Mouse (Mus musculus) liver, postnatal 0 days (tissue): ENCODE results near the gene Tctn1. TPM values are rescaled to one million over a fixed set of nuclear protein-coding genes. Genes with fewer than 3 reads are reported as not detected.
A peak's percentile ranks its signal among the peaks of the same experiment; 100 is the strongest.

ENCODE experiments used
- ATAC-seq: fragments of 200-750 bp; cut with Nextera tagmentation; 2 replicates; pipeline ENCODE4 v1.8.0; 2017; ENCODE audit warnings: mild to moderate bottlenecking, moderate library complexity
- DNase-seq: peaks from one replicate; pipeline ENCODE4 v3.0.0-alpha.2; 2016
- H3K27ac ChIP-seq: fragments of 300-500 bp; sonication (generic); 2 replicates; pipeline ENCODE4 v1.5.1; 2014; ENCODE audit warnings: antibody characterized with exemption, moderate library complexity, mild to moderate bottlenecking, low read depth
- H3K27me3 ChIP-seq: fragments of 300-500 bp; sonication (generic); 2 replicates; pipeline ENCODE4 v1.6.1; 2014; ENCODE audit warnings: low read length, control low read depth, mixed read lengths; ENCODE audit not compliant: insufficient read depth
- H3K36me3 ChIP-seq: fragments of 300-500 bp; sonication (generic); replicated peaks from 2 replicates; pipeline ENCODE4 v1.6.1; 2014; ENCODE audit warnings: mild to moderate bottlenecking, control low read depth, low read length, moderate library complexity, mixed read lengths; ENCODE audit not compliant: insufficient read depth
- H3K4me1 ChIP-seq: fragments of 300-500 bp; sonication (generic); 2 replicates; pipeline ENCODE4 v1.6.1; 2014; ENCODE audit warnings: antibody characterized with exemption, mild to moderate bottlenecking, control low read depth; ENCODE audit not compliant: insufficient read depth
- H3K4me2 ChIP-seq: fragments of 300-500 bp; sonication (generic); 2 replicates; pipeline ENCODE4 v1.6.1; 2014; ENCODE audit warnings: low read depth, mild to moderate bottlenecking, low read length, moderate library complexity, mixed read lengths
- H3K4me3 ChIP-seq: fragments of 300-500 bp; sonication (generic); 2 replicates; pipeline ENCODE4 v1.5.1; 2014; ENCODE audit warnings: low read depth, low read length
- H3K9ac ChIP-seq: fragments of 300-500 bp; sonication (generic); replicated peaks from 2 replicates; pipeline ENCODE4 v1.6.1; 2014; ENCODE audit warnings: mild to moderate bottlenecking, moderate library complexity
- H3K9me3 ChIP-seq: fragments of 300-500 bp; sonication (generic); 2 replicates; pipeline ENCODE4 v1.6.1; 2016; ENCODE audit warnings: mild to moderate bottlenecking, control low read depth, low read length, mixed read lengths
- CTCF ChIP-seq: sonication (generic); IDR thresholded peaks from 2 replicates; pipeline ENCODE4 v1.5.1; 2016; ENCODE audit warnings: antibody characterized with exemption, low read depth
- EP300 ChIP-seq: IDR thresholded peaks from 2 replicates; pipeline ENCODE4 v1.6.1; 2016; ENCODE audit warnings: antibody characterized with exemption, low read depth, mild to moderate bottlenecking
- WGBS: fragments of 180-500 bp; shearing (Covaris S2); extraction: QIAGEN DNeasy Blood & Tissue Kit; methylation state at CpG from one replicate; pipeline ENCODE4 v1.1.7; 2014; ENCODE audit not compliant: insufficient replicate concordance; 5-methylcytosine and 5-hydroxymethylcytosine counted together
- polyA plus RNA-seq: library from polyadenylated mRNA; unstranded; fragments of >200 nt; fragmentation: Nextera tagmentation; extraction: Ambion mirVana; gene quantifications from 2 replicates; pipeline ENCODE4 v1.2.1, GENCODE M21; 2015

Gene Tctn1
- polyA plus RNA-seq, 1 experiment from 2014 or later = 1.2 TPM

DNA sequence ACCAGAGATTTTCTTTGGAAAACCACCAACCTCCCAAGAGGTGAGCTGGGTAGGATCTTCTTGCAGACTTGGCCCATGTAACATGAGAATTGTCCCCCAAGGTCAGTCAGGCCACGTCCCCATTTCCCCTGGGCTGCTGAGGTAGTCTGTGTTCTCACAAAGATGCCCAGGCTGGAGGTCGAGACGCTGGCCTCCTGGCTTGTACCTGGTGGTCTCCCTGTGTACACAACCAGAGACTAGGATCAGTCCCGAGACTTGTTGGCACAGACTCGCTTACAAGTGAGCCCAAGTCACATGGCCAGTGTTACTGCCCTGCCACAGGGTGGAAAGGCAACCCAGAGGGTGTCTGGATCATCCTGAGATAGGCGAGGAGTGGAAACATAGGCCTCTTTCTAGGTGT lies 62.4 kb downstream of the Tctn1 start:
- Histone ChIP-seq H3K27me3 (no peaks in the 10 kb centered on the region), H3K27ac (no peak overlapping the region), H3K4me1 (no peaks in the 10 kb centered on the region), H3K36me3 (no peaks in the 10 kb centered on the region), H3K9ac (no peak overlapping the region), H3K4me3 (no peak overlapping the region), H3K4me2 (no peak overlapping the region), H3K9me3 (no peaks in the 10 kb centered on the region; the same call in 1 of the 2 replicates)
- no peak for TF ChIP-seq CTCF
- TF ChIP-seq EP300 = no peak
- no peak for ATAC-seq
- no peak for DNase-seq
- WGBS = 78% methylated on average over 6 of the region's 6 CpGs

DNA sequence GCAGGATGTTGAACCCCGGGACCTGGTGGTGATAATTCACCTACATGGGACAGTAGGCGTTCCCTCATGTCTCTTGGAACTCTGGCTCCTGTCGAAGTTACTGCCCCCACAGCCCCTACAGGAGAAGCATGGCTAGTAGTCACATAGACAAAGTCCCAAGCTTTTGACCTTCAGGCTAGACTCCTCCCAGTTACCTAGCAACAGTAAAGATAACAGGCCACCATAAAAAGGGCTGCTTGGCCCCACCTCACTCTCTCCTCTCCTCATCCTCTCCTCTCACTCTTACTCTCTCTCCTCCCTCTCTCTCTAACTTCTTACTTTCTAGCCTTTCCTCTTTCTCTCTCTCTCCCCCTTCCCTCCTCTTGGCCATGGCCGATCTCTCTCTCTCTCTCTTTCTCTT lies 63.4 kb downstream of the Tctn1 start:
- 89% methylated on average over 4 of the region's 4 CpGs for WGBS
- Histone ChIP-seq H3K4me3 (no peak overlapping the region), H3K36me3 (no peaks in the 10 kb centered on the region), H3K9me3 (no peaks in the 10 kb centered on the region; the same call in 1 of the 2 replicates), H3K4me2 (no peak overlapping the region), H3K27ac (no peak overlapping the region), H3K27me3 (no peaks in the 10 kb centered on the region), H3K9ac (no peak overlapping the region), H3K4me1 (no peaks in the 10 kb centered on the region)
- no peak for ATAC-seq
- no peak for TF ChIP-seq CTCF
- TF ChIP-seq EP300 = no peak
- DNase-seq = no peak

- no peak for DNase-seq
Observed at GRCm38 (mm10) chr5:122192347-122192746, 71.9 kb downstream of the Tctn1 start.

GRCm38 (mm10) chr5:122191269-122192063 lies 72.8 kb downstream of the Tctn1 start:
- WGBS = 65% methylated on average over 12 of the region's 12 CpGs
- Histone ChIP-seq H3K27ac (no peak overlapping the region; the same call in 1 of the 2 replicates), H3K4me3 (no peak overlapping the region), H3K4me1 (peaks cover 6% of the 10 kb centered on the region), H3K9ac (no peak overlapping the region), H3K9me3 (no peaks in the 10 kb centered on the region), H3K4me2 (no peak overlapping the region), H3K27me3 (no peaks in the 10 kb centered on the region), H3K36me3 (no peaks in the 10 kb centered on the region)
- DNase-seq = no peak
- no peak for ATAC-seq
- TF ChIP-seq EP300 (no peak), CTCF (no peak)

More at GRCm38 (mm10) chr5:122192347-122192746, 71.9 kb downstream of the Tctn1 start:
- peak overlapping the region; percentile 71 for H3K27ac ChIP-seq
- H3K4me3 ChIP-seq = no peak overlapping the region
- H3K4me1 ChIP-seq = peaks cover 6% of the 10 kb centered on the region
- ATAC-seq = peak; percentile 48
- no peaks in the 10 kb centered on the region for H3K36me3 ChIP-seq
- H3K9ac ChIP-seq = no peak overlapping the region
- peak; percentile 46 for TF ChIP-seq CTCF
- TF ChIP-seq EP300 = no peak
- H3K27me3 ChIP-seq = no peaks in the 10 kb centered on the region
- no peaks in the 10 kb centered on the region for H3K9me3 ChIP-seq
- WGBS = 41% methylated on average over 3 of the region's 4 CpGs
- no peak overlapping the region for H3K4me2 ChIP-seq

- Histone ChIP-seq H3K36me3 (no peaks in the 10 kb centered on the region), H3K4me1 (peaks cover 6% of the 10 kb centered on the region), H3K4me2 (no peak overlapping the region), H3K27ac (no peak overlapping the region), H3K9me3 (no peaks in the 10 kb centered on the region), H3K9ac (no peak overlapping the region), H3K27me3 (no peaks in the 10 kb centered on the region), H3K4me3 (no peak overlapping the region)
- ATAC-seq = no peak
- no peak for DNase-seq
- WGBS = 66% methylated on average over 7 of the region's 7 CpGs
- TF ChIP-seq EP300 (no peak), CTCF (no peak)
Observed at GRCm38 (mm10) chr5:122190465-122190864, 73.8 kb downstream of the Tctn1 start.

GRCm38 (mm10) chr5:122189115-122189514 lies 75.1 kb downstream of the Tctn1 start:
- DNase-seq (no peak), ATAC-seq (no peak)
- H3K4me2 ChIP-seq = no peak overlapping the region
- H3K36me3 ChIP-seq = no peaks in the 10 kb centered on the region
- H3K27ac ChIP-seq = no peak overlapping the region
- H3K27me3 ChIP-seq = no peaks in the 10 kb centered on the region
- no peaks in the 10 kb centered on the region for H3K9me3 ChIP-seq
- peaks cover 6% of the 10 kb centered on the region for H3K4me1 ChIP-seq
- no peak for TF ChIP-seq CTCF
- TF ChIP-seq EP300 = no peak
- H3K9ac ChIP-seq = no peak overlapping the region
- no peak overlapping the region for H3K4me3 ChIP-seq
- 22% methylated on average over 3 of the region's 3 CpGs for WGBS

Other genes starting within 250 kb of the Tctn1 start
- gene Cux2, start 214.4 kb downstream of the Tctn1 start, polyA plus RNA-seq = 3.5 and 3.6 TPM in 2 replicates
- 0.66 and 7.2 TPM in 2 replicates for gene Myl2, start 163.5 kb downstream of the Tctn1 start, polyA plus RNA-seq
- 0.13 and 0.18 TPM in 2 replicates for gene Ccdc63, start 123.6 kb downstream of the Tctn1 start, polyA plus RNA-seq
- gene Ppp1cc, start 106.2 kb downstream of the Tctn1 start, polyA plus RNA-seq = 97.7 and 97.9 TPM in 2 replicates
- gene Hvcn1, start 57.7 kb downstream of the Tctn1 start, polyA plus RNA-seq = 7.0 and 7.3 TPM in 2 replicates
- gene Pptc7, start 19.9 kb upstream of the Tctn1 start, polyA plus RNA-seq = 4.4 and 5.6 TPM in 2 replicates
- gene Rad9b, start 89.8 kb upstream of the Tctn1 start, polyA plus RNA-seq = 2.7 and 3.0 TPM in 2 replicates
- gene Vps29, start 89.9 kb upstream of the Tctn1 start, polyA plus RNA-seq = 93.1 and 104 TPM in 2 replicates
- 25.2 and 26.7 TPM in 2 replicates for gene Gpn3, start 107.4 kb upstream of the Tctn1 start, polyA plus RNA-seq
- 9.8 and 10.3 TPM in 2 replicates for gene Fam216a, start 107.9 kb upstream of the Tctn1 start, polyA plus RNA-seq
- gene Arpc3, start 127.4 kb upstream of the Tctn1 start, polyA plus RNA-seq = 79.7 and 86.6 TPM in 2 replicates
- gene Anapc7, start 157.2 kb upstream of the Tctn1 start, polyA plus RNA-seq = 11.0 and 11.8 TPM in 2 replicates
- 13.5 and 14.8 TPM in 2 replicates for gene Atp2a2, start 237.8 kb upstream of the Tctn1 start, polyA plus RNA-seq